Mouse (Mus musculus) left cerebral cortex, postnatal 14 days (tissue): ENCODE results near the gene Car4. TPM values are rescaled to one million over a fixed set of nuclear protein-coding genes. Genes with fewer than 3 reads are reported as not detected.

Experiments
- DNase-seq, 2 experiments: peaks; one replicate each; pipeline ENCODE4 v3.0.0; 2021 to 2022; ENCODE audit warnings: low spot score in 2 of 2, mixed read lengths in 1 of 2
- intact Hi-C: fragments of 180-260 bp; cut with DNase I; formaldehyde crosslinking; loops from one replicate; pipeline ENCODE4 v1.15.1; 2025
- long read RNA-seq, 2 experiments: library from polyadenylated mRNA; stranded (forward); transcript quantifications; one replicate each; pipeline ENCODE4 v2.0.0; 2021
- total RNA-seq, 2 experiments: library from RNA; stranded (reverse); gene quantifications; 2 replicates each; pipeline ENCODE4 v1.2.3; 2021

The Car4 gene
- 10 to 100 TPM; 75.6 to 99.5 TPM for total RNA-seq
- long read RNA-seq, experiment 1, transcript Car4-201 (8 exons, 1,256 nt) = major isoform, 95 of 118 reads
- long read RNA-seq, experiment 1, partial matches to known transcripts = 4 of 118 reads
- long read RNA-seq, experiment 1, other reads (novel, unspliced or antisense) = 19 of 118 reads
- long read RNA-seq, experiment 2, transcript Car4-201 (8 exons, 1,256 nt) = major isoform, 83 of 124 reads
- long read RNA-seq, experiment 2, partial matches to known transcripts = 4 of 124 reads
- long read RNA-seq, experiment 2, other reads (novel, unspliced or antisense) = 37 of 124 reads

GRCm38 (mm10) chr11:84957591-84958270 is at the start of gene Car4:
TSS of gene Car4 (plus strand) at chr11:84957786.
- DNase-seq = peak in 1 of 2 experiments; percentile 28
- intact Hi-C loops = no loop called here

DNA sequence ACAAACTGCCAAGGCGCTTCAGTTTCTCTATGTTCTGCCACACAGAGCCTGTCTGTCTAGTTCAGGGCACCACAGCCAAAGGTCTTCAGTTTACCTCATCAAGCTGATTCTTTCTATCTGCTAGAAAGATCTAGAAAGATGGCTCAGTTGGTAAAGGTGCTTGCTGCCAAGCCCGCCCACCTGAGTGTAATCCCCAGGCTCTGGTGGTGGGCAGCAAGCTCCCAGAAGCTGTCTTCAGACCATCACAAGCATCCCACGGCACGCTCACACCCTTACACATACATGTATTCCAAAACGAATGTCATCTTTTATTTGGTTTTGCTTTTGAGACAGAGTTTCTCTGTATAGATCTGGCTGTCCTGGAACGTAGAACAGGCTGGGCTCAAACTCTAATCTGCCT is 49.1 kb upstream of the Car4 start:
- intact Hi-C loops = no loop called here
- DNase-seq = peak in 1 of 2 experiments; percentile 30

DNA sequence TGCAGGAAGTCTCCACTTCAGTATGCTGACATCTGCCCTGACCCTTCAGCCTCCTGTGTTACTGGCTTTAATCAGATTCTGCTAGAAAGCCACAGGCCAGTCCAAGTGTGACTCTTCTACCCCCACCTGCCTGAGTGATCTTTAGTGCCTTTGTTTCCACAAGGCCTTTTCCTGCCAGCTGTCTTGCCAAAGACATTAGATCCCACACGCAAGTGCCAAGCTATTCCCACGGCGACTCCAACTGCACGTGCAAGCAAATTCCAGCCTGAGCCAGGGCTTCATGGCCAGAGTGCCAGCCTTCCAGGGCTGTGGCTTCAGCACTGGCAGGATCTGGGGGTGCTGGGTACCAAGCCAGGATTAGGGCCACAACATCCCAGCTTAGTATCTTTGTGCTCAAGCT is 47.2 kb upstream of the Car4 start:
- DNase-seq = no peak
- intact Hi-C loops = no loop called here

GRCm38 (mm10) chr11:84914673-84915072 is 42.9 kb upstream of the Car4 start:
- intact Hi-C loops = loop anchor here (5.0 kb wide), 1 partner anchor 268 kb away; no protein-coding TSS in a partner anchor
- no peak for DNase-seq

DNA sequence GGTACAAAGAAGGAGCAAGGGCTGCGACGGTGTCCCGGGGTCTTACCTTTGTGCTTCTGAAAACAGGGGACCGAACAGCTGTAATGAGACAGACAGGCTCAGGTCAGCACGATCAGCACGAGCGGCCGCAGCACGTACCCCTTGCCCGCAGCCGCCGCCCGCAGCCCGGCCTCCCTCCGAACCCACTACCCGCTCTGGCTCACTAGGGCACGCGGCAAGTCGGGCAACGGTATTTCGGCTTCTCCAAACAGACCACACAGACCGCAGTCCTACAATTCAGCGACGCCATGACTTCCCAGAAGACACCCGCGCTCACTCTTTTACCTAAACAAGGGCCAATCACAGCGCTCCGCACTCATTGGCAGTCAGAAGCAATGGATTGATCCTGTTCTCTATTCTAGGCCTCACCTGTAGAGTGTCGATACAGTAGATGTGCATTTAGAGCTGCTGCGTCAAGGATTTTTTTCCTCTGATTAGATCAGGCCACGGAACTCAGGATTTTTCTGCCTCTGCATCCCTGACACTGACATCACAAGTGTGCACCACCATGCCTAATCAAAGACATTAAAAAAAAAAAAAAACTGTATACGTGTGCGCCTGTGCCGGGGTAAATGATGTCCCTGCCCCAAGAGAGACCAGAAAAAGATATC is 41.4 kb upstream of the Car4 start, which contains the start of gene Znhit3:
Znhit3 (minus strand) TSS at position 314 of the 650 bp plus-strand sequence.
- intact Hi-C loops = loop anchor here (5.0 kb wide), 1 partner anchor 266 kb away; no protein-coding TSS in a partner anchor
- DNase-seq = peak; percentile 94 to 96

- DNase-seq = no peak
- intact Hi-C loops = loop anchor here (5.0 kb wide), 1 partner anchor 265 kb away; no protein-coding TSS in a partner anchor
Measured at GRCm38 (mm10) chr11:84916703-84917300, 40.8 kb upstream of the Car4 start.

GRCm38 (mm10) chr11:84918425-84918824 is 39.2 kb upstream of the Car4 start:
- intact Hi-C loops = loop anchor here (2.0 to 5.0 kb wide), 2 partner anchors 60 to 264 kb away; no protein-coding TSS in a partner anchor

DNA sequence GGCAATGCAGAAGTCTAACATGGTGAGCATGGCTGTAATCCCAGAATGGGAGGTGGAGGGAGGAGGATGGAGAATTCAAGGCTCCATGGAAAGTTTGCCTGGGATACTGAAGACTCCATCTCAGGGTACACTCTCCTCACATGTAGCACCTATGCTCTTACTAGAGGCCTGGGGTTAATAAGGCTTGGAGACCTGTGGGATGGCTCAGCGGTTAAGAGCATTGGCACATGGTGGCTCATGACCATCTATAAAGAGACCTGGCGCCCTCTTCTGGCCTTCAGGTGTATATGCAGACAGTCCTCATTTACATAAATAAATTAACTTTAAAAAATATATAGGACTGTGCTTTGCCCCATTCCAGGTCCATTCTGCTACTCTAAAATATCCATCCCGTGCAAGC is 38.3 kb upstream of the Car4 start:
- intact Hi-C loops = loop anchor here (2.0 to 5.0 kb wide), 2 partner anchors 60 to 263 kb away; no protein-coding TSS in a partner anchor
- DNase-seq = peak in 1 of 2 experiments; percentile 18

More at GRCm38 (mm10) chr11:84918425-84918824, 39.2 kb upstream of the Car4 start:
- DNase-seq = peak; percentile 90 to 93

DNA sequence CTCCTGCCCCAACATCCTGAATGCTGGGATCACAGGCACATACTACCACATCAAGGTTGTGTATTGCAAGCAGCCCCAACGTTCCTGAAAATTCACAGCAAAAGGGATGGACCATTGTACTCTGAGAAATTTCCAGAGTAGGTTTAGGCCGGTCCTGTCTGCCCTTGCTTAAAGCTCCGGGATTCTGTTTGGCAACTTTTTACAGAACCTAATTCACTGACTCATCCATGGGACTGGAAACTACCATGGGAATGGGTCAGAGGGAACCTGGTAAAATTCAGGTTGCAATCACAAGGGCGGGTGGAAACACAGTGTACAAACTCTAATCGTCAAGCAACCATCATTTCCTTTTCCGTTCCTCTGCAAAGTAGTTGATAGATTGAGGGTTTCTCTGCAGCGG is 37.6 kb upstream of the Car4 start:
- intact Hi-C loops = loop anchor here (2.0 to 5.0 kb wide), 2 partner anchors 59 to 262 kb away; no protein-coding TSS in a partner anchor
- no peak for DNase-seq

DNA sequence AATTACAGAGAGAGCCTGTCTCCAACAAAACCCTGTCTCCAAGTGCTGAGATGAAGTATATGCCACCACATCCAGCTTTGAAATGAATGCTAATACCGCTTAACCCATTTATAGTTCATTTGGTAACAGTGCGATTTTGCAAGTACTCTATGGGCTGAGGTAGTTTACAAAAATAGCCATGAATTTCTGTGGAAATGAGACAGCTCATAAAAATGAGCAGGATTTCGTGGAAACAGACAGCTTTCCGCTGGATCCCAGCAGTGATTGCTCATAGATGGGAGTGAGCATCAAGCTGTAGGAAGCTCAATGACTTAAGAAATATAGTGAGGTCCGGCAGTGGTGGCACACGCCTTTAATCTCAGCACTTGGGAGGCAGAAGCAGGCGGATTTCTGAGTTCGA is 36.6 kb upstream of the Car4 start:
- intact Hi-C loops = no loop called here
- peak in 1 of 2 experiments; percentile 17 for DNase-seq

GRCm38 (mm10) chr11:84932261-84932660 is 25.3 kb upstream of the Car4 start:
- intact Hi-C loops = no loop called here
- DNase-seq = no peak

DNA sequence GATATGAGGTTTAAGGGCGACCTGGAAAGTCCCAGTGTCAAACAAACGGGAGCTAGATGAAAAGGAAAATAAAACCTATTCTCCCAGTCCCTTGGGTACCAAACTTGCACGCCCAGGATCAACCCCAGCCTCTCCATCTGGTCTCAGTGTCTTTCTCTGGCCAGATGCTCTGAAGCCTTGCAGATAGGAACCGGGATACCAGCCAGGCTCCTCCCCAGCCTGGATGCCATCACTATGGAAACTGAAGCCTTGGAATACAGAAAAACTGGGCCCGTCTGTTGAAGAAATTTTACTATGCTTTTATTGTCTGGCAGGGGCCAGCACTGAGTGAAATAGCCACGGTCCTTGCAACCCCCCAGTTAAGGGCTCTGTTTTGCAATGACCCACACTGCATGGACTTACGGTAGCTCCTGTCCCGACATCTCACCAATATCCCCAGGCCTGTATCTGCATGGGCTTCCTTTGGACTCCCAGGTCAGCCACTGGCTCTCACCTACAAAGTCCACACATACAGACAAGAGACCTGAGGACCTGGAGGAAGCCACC is 18.0 kb upstream of the Car4 start:
- peak; percentile 67 to 87 for DNase-seq
- intact Hi-C loops = no loop called here

GRCm38 (mm10) chr11:84940140-84940539 is 17.4 kb upstream of the Car4 start:
- intact Hi-C loops = no loop called here
- peak in 1 of 2 experiments; percentile 59 for DNase-seq

DNA sequence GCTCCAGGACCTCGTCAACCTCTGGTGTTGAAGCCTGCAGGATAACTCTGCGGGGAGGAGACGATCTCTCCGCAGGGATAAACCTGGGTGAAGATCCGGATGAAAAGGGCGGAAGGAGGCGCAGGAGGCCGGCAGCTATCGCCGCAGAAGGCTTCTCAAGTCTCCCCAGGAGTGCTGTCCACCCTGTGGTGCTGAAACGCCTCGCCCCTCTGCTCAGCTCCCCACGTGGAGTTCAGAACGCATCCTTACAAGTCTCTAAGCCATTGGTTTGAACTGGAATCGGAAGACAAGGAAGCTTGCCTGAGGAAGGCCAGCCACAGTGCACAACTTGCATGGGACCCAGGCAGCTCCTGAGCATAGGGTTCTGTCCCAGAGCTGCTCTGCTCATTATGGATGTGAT is 13.6 kb upstream of the Car4 start:
- DNase-seq = no peak
- intact Hi-C loops = no loop called here

DNA sequence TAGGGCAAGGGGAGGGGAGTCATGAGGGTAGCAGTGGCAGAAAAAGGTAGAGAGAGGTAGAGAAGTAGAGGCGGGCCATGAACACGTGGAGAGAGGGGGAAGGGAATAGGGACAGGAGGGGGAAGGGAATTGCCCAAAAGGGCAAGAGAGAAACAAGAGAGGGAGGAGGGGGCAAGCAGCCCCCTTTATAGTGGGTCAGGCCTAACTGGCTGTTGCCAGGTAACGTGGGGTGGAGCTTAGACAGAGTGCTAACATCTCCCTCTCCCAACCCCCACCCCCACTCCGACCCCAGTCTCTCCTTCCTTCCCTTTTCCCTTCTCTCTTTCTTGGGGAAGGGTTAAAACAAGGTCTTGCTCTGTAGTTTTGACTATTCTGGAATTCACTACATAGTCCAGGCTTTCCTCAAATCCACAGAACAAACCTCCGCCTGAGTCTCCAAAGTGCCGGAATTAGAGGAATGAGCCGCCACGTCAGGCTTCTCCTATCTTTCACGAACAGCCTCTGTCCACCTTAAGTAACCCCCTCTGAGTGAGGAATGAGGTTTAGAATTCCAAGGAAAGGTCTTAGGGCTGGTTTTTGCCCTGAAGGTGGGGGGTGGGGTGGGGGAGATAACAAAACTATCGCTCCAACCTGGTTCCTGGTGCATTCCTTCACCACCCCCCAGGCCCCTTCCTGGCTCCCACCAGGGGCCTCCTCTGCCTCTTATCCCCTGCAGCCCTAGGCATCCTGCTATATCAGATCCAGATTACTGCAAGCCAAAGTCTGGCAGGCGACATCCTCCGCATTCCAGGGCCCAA is 12.7 kb upstream of the Car4 start:
- intact Hi-C loops = no loop called here
- DNase-seq = no peak

DNA sequence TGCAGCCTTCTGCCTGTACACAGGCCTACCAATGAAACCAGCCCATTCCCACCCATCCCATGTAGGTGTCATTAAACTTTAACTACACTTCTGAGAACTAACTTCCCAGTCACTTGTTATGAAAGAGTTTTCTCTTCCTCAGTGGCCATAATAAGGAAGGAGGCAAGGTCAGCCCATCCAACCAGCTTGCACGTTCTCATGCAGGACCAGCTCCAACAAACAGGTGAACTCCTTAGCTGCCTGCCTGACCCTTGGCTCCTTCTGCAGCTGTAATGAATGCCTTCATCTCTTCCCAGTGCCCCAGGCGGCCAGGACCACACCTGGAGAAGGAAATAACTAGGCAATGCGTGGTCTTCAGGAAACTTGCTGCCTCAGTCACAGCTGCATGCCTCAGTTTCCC is 11.7 kb upstream of the Car4 start:
- no peak for DNase-seq
- intact Hi-C loops = no loop called here

- intact Hi-C loops = no loop called here
- no peak for DNase-seq
Measured at GRCm38 (mm10) chr11:84947206-84947605, 10.4 kb upstream of the Car4 start.

DNA sequence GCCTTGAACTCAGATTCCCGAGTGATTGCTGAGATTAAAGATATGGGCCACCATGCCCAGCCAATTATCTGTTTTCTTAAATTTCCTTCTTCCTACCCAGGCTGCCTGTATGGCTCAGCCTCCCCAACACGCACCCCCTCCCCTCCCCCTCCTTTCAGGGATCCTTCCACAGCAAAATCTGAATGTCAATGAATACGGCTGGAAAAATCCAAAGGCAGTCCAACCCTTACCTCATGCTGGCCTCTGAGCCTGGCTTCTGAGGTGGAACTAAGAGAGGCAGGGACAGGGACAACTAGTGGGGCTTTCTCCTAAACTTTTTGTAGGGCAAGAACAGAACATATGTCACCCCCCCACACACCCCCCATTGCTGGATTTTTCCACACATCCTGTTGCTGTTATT is 9.5 kb upstream of the Car4 start:
- DNase-seq = no peak
- intact Hi-C loops = no loop called here

GRCm38 (mm10) chr11:84948526-84948925 is 9.1 kb upstream of the Car4 start:
- DNase-seq = no peak
- intact Hi-C loops = no loop called here
